Mouse (Mus musculus) MEL (cell line): ENCODE results near the gene Gm20605. TPM values are rescaled to one million over a fixed set of nuclear protein-coding genes. Genes with fewer than 3 reads are reported as not detected.

Source experiments
- DNase-seq: peaks from one replicate; pipeline ENCODE4 v3.0.0; 2011; ENCODE audit warnings: low read depth, low spot score
- H3K27ac ChIP-seq: 2 replicates; pipeline ENCODE4 v1.5.1; 2012; ENCODE audit warnings: low read depth, mild to moderate bottlenecking, control low read depth, low read length, moderate library complexity; ENCODE audit not compliant: control insufficient read depth
- H3K27me3 ChIP-seq, 2 experiments: fragments of 150-350 bp in 1 of 2; sonication (generic) in 1 of 2; 2 replicates each; pipeline ENCODE4 v1.6.1; 2012; ENCODE audit warnings: low read length in 2 of 2, mild to moderate bottlenecking in 2 of 2, improper control_type of control experiment in 1 of 2, moderate library complexity in 1 of 2; ENCODE audit not compliant: insufficient read depth in 2 of 2, control insufficient read depth in 1 of 2
- H3K36me3 ChIP-seq, 2 experiments: 2 replicates each; pipeline ENCODE4 v1.6.1; 2012 to 2014; ENCODE audit warnings: low read length in 2 of 2, improper control_type of control experiment in 1 of 2, inconsistent platforms in 1 of 2, mild to moderate bottlenecking in 1 of 2; ENCODE audit not compliant: insufficient read depth in 2 of 2, control insufficient read depth in 1 of 2
- H3K4me1 ChIP-seq, 2 experiments: fragments of 150-350 bp in 1 of 2; sonication (generic) in 1 of 2; 2 replicates each; pipeline ENCODE4 v1.6.1; 2012; ENCODE audit warnings: low read length in 2 of 2, improper control_type of control experiment in 1 of 2, mild to moderate bottlenecking in 1 of 2; ENCODE audit not compliant: insufficient read depth in 2 of 2, control insufficient read depth in 1 of 2
- H3K4me3 ChIP-seq, 2 experiments: fragments of 150-350 bp in 1 of 2; sonication (generic) in 1 of 2; 2 replicates each; pipeline ENCODE4 v1.5.1; 2012; ENCODE audit warnings: low read depth in 2 of 2, low read length in 2 of 2, mild to moderate bottlenecking in 2 of 2, moderate library complexity in 2 of 2, control low read depth in 1 of 2, improper control_type of control experiment in 1 of 2; ENCODE audit not compliant: control insufficient read depth in 1 of 2, insufficient read depth in 1 of 2
- H3K79me2 ChIP-seq: 2 replicates; pipeline ENCODE4 v1.6.1; 2012; ENCODE audit warnings: mild to moderate bottlenecking, low read length, moderate library complexity; ENCODE audit not compliant: control insufficient read depth, poor library complexity, insufficient read depth
- H3K9ac ChIP-seq: 2 replicates; pipeline ENCODE4 v1.6.1; 2012; ENCODE audit warnings: low read depth, mild to moderate bottlenecking, control low read depth, low read length, moderate library complexity; ENCODE audit not compliant: control insufficient read depth, poor library complexity, severe bottlenecking
- H3K9me3 ChIP-seq: fragments of 150-350 bp; sonication (generic); replicated peaks from 2 replicates; pipeline ENCODE4 v1.6.1; 2012; ENCODE audit warnings: mild to moderate bottlenecking, low read length, improper control_type of control experiment, moderate library complexity; ENCODE audit not compliant: insufficient read depth
- CHD2 ChIP-seq: IDR thresholded peaks from 2 replicates; pipeline ENCODE4 v1.6.1; 2011; ENCODE audit warnings: low read length, improper control_type of control experiment
- EP300 ChIP-seq, 2 experiments: IDR thresholded peaks; 2 replicates each; pipeline ENCODE4 v1.6.1; 2011; ENCODE audit warnings: improper control_type of control experiment in 2 of 2, low read length in 2 of 2, low read depth in 1 of 2, mild to moderate bottlenecking in 1 of 2
- GABPA ChIP-seq: IDR thresholded peaks from 2 replicates; pipeline ENCODE4 v1.6.1; 2012; ENCODE audit warnings: low read depth, mild to moderate bottlenecking, inconsistent platforms, low read length, improper control_type of control experiment, moderate library complexity
- GATA1 ChIP-seq: IDR thresholded peaks from 2 replicates; pipeline ENCODE4 v1.6.1; 2011; ENCODE audit warnings: low read depth, low read length, improper control_type of control experiment
- HCFC1 ChIP-seq: IDR thresholded peaks from 2 replicates; pipeline ENCODE4 v1.6.1; 2012; ENCODE audit warnings: low read depth, mild to moderate bottlenecking, inconsistent platforms, low read length, improper control_type of control experiment, moderate library complexity
- KAT2A ChIP-seq: conservative IDR thresholded peaks from 2 replicates; pipeline ENCODE4 v1.6.1; 2012; ENCODE audit warnings: low read depth, low read length, improper control_type of control experiment, inconsistent platforms
- MAFK ChIP-seq: IDR thresholded peaks from 2 replicates; pipeline ENCODE4 v1.6.1; 2011; ENCODE audit warnings: low read depth, mild to moderate bottlenecking, low read length, improper control_type of control experiment, borderline replicate concordance
- MYB ChIP-seq: IDR thresholded peaks from 2 replicates; pipeline ENCODE4 v1.6.1; 2011; ENCODE audit warnings: mild to moderate bottlenecking, low read depth, low read length, improper control_type of control experiment
- POLR2A ChIP-seq, 2 experiments: IDR thresholded peaks; 2 replicates each; pipeline ENCODE4 v1.6.1; 2011 to 2012; ENCODE audit warnings: low read length in 2 of 2, mild to moderate bottlenecking in 2 of 2, control low read depth in 1 of 2, improper control_type of control experiment in 1 of 2, low read depth in 1 of 2, moderate library complexity in 1 of 2; ENCODE audit not compliant: control insufficient read depth in 1 of 2, insufficient read depth in 1 of 2, poor library complexity in 1 of 2
- POLR2AphosphoS2 ChIP-seq: IDR thresholded peaks from 2 replicates; pipeline ENCODE4 v1.6.1; 2011; ENCODE audit warnings: low read length, improper control_type of control experiment
- POLR2AphosphoS5 ChIP-seq: IDR thresholded peaks from 2 replicates; pipeline ENCODE4 v1.6.1; 2012; ENCODE audit warnings: low read depth, borderline replicate concordance, mild to moderate bottlenecking, inconsistent platforms, low read length, moderate library complexity, mixed read lengths
- SIN3A ChIP-seq: IDR thresholded peaks from 2 replicates; pipeline ENCODE4 v1.6.1; 2012; ENCODE audit warnings: low read length, improper control_type of control experiment, inconsistent platforms
- SMC3 ChIP-seq: IDR thresholded peaks from 2 replicates; pipeline ENCODE4 v1.6.1; 2011; ENCODE audit warnings: low read depth, low read length, improper control_type of control experiment
- TAL1 ChIP-seq: IDR thresholded peaks from 2 replicates; pipeline ENCODE4 v1.6.1; 2012; ENCODE audit warnings: mild to moderate bottlenecking, inconsistent platforms, low read length, moderate library complexity, mixed read lengths
- UBTF ChIP-seq: IDR thresholded peaks from 2 replicates; pipeline ENCODE4 v1.6.1; 2012; ENCODE audit warnings: low read depth, mild to moderate bottlenecking, inconsistent platforms, low read length, improper control_type of control experiment, moderate library complexity, borderline replicate concordance; ENCODE audit not compliant: insufficient read depth
- USF1 ChIP-seq: IDR thresholded peaks from 2 replicates; pipeline ENCODE4 v1.6.1; 2014; ENCODE audit warnings: low read depth, mild to moderate bottlenecking, inconsistent platforms, low read length, improper control_type of control experiment, moderate library complexity
- USF2 ChIP-seq, 2 experiments: IDR thresholded peaks; 2 replicates each; pipeline ENCODE4 v1.6.1; 2011 to 2012; ENCODE audit warnings: improper control_type of control experiment in 2 of 2, low read length in 2 of 2, borderline replicate concordance in 1 of 2, inconsistent platforms in 1 of 2, low read depth in 1 of 2, mild to moderate bottlenecking in 1 of 2; ENCODE audit not compliant: insufficient read depth in 1 of 2
- ZKSCAN1 ChIP-seq: IDR thresholded peaks from 2 replicates; pipeline ENCODE4 v1.6.1; 2012; ENCODE audit warnings: low read depth, mild to moderate bottlenecking, inconsistent platforms, low read length, improper control_type of control experiment, moderate library complexity
- ZMIZ1 ChIP-seq: IDR thresholded peaks from 2 replicates; pipeline ENCODE4 v1.6.1; 2012; ENCODE audit warnings: low read depth, mild to moderate bottlenecking, inconsistent platforms, low read length, improper control_type of control experiment, moderate library complexity
- ZNF384 ChIP-seq: IDR thresholded peaks from 2 replicates; pipeline ENCODE4 v1.6.1; 2012; ENCODE audit warnings: low read depth, mild to moderate bottlenecking, inconsistent platforms, low read length, improper control_type of control experiment
- polyA plus RNA-seq, 2 experiments: library from polyadenylated mRNA; stranded (reverse) in 1 of 2; unstranded in 1 of 2; fragments of >175 nt in 1 of 2; fragments of >200 nt in 1 of 2; gene quantifications; 2 replicates each; pipeline versions ENCODE4 v1.2.1 to v1.2.4; 2012; ENCODE audit warnings: low replicate concordance in 2 of 2, low read depth in 1 of 2; ENCODE audit not compliant: insufficient read length in 2 of 2, insufficient read depth in 1 of 2, missing spikeins in 1 of 2
- total RNA-seq: library from RNA; depleted of rRNA; stranded (reverse); fragments of 300-350 nt; gene quantifications from 2 replicates; pipeline ENCODE4 v1.2.3, GENCODE M21; 2012

Gene Gm20605
- total and polyA plus RNA-seq, 3 experiments, result 2.5 to 12.7 TPM; not detected in 1

GRCm38 (mm10) chr5:137647827-137648601 is 19.0 kb downstream of the Gm20605 start:
- no peak overlapping the region for H3K4me3 ChIP-seq

GRCm38 (mm10) chr5:137649251-137649650 is 20.3 kb downstream of the Gm20605 start:
- no peaks in the 10 kb centered on the region for H3K27me3 ChIP-seq
- peaks cover 2 to 11% of the 10 kb centered on the region in 2 experiments for H3K4me1 ChIP-seq
- DNase-seq, result no peak
- H3K4me3 ChIP-seq, result no peak overlapping the region
- H3K9me3 ChIP-seq, result no peaks in the 10 kb centered on the region
- peaks cover 3 to 11% of the 10 kb centered on the region in 2 experiments; a peak in 3 of 4 replicates for H3K36me3 ChIP-seq
- 0 out of 4 replicates have a peak, but pooled peaks of 1 of the 2 experiments have one; percentile 18 for TF ChIP-seq POLR2A (IDR thresholded peaks at IDR 0.05; ENCODE audit: control insufficient read depth in 1 of 2, insufficient read depth in 1 of 2, low read depth in 1 of 2, low read length in 2 of 2, poor library complexity in 1 of 2)
- no peak; the same call in 1 of the 2 replicates for TF ChIP-seq ZNF384
- no peak for TF ChIP-seq TAL1
- no peak for TF ChIP-seq USF1
- TF ChIP-seq SIN3A, result 0 out of 2 replicates have a peak, but pooled peaks have one; percentile 22
- no peak for TF ChIP-seq ZKSCAN1
- TF ChIP-seq, all 39 proteins: peak for 2
- H3K79me2 ChIP-seq, result no peaks in the 10 kb centered on the region
- H3K9ac ChIP-seq, result no peak overlapping the region
- no peak overlapping the region for H3K27ac ChIP-seq

More at GRCm38 (mm10) chr5:137647827-137648601, 19.0 kb downstream of the Gm20605 start:
- no peak for TF ChIP-seq SIN3A
- 0 out of 2 replicates have a peak, but pooled peaks have one; percentile 2 for TF ChIP-seq POLR2AphosphoS2
- peak; percentile 22; the same call in 1 of the 2 replicates for TF ChIP-seq GATA1
- peaks cover 3 to 11% of the 10 kb centered on the region in 2 experiments; a peak in 3 of 4 replicates for H3K36me3 ChIP-seq
- H3K4me1 ChIP-seq, result peaks cover 2 to 11% of the 10 kb centered on the region in 2 experiments
- no peak overlapping the region for H3K9ac ChIP-seq
- no peaks in the 10 kb centered on the region for H3K79me2 ChIP-seq
- DNase-seq, result peak; percentile 44
- H3K27me3 ChIP-seq, result no peaks in the 10 kb centered on the region
- H3K9me3 ChIP-seq, result no peaks in the 10 kb centered on the region
- no peak overlapping the region for H3K27ac ChIP-seq

- Histone ChIP-seq H3K27ac (no peak overlapping the region), H3K79me2 (no peaks in the 10 kb centered on the region), H3K4me1 (peaks cover 2 to 11% of the 10 kb centered on the region in 2 experiments), H3K36me3 (peaks cover 3 to 11% of the 10 kb centered on the region in 2 experiments; a peak in 3 of 4 replicates), H3K27me3 (no peaks in the 10 kb centered on the region), H3K9me3 (no peaks in the 10 kb centered on the region), H3K9ac (no peak overlapping the region), H3K4me3 (no peak overlapping the region)
- DNase-seq, result no peak
- TF ChIP-seq KAT2A (no peak), GATA1 (no peak), SMC3 (no peak), UBTF (no peak), MYB (no peak), USF1 (peak; percentile 40; the same call in 1 of the 2 replicates), EP300 (IDR thresholded peaks at IDR 0.05; ENCODE audit: low read depth in 1 of 2, low read length in 2 of 2) (no peak), POLR2AphosphoS5 (no peak), ZMIZ1 (no peak), ZNF384 (peak; percentile 57; the same call in 1 of the 2 replicates), CHD2 (no peak), USF2 (IDR thresholded peaks at IDR 0.05; ENCODE audit: borderline replicate concordance in 1 of 2, insufficient read depth in 1 of 2, low read depth in 1 of 2, low read length in 2 of 2) (no peak), TAL1 (no peak), HCFC1 (no peak), MAFK (no peak), GABPA (no peak)
Measured at GRCm38 (mm10) chr5:137649669-137650571, 20.9 kb downstream of the Gm20605 start.
